Mouse (Mus musculus): ENCODE measurements around the gene Zmynd15.
"Not testable (repeated sequence)": the region's sequence is repeated elsewhere in the genome, so short reads cannot be mapped to it uniquely, and the experiment has no call there.

The Zmynd15 gene

GRCm38 (mm10) chr11:70447373-70447772 is 11.9 kb upstream of the Zmynd15 start:
- DNase-seq (ENCODE audit: low spot score), result no peak

- no peak for DNase-seq (ENCODE audit: low spot score)
These were observed 8.3 kb upstream of the Zmynd15 start for GRCm38 (mm10) chr11:70450926-70451325.

GRCm38 (mm10) chr11:70451797-70452498 is 7.3 kb upstream of the Zmynd15 start, which contains the start of gene Med11:
Gene Med11, plus strand, starts transcription at chr11:70451919.
- DNase-seq (ENCODE audit: low spot score), result peak; percentile 87

GRCm38 (mm10) chr11:70453261-70454044 is 5.8 kb upstream of the Zmynd15 start:
- no peak for DNase-seq (ENCODE audit: low spot score)

GRCm38 (mm10) chr11:70459601-70460101 is 418 bp downstream of the Zmynd15 start, which contains the start of gene Cxcl16:
Gene Cxcl16, minus strand, starts transcription at chr11:70459984.
- peak; percentile 17 for DNase-seq (ENCODE audit: low spot score)

GRCm38 (mm10) chr11:70463970-70464369 is 4.7 kb downstream of the Zmynd15 start:
- DNase-seq (ENCODE audit: low spot score), result no peak

- DNase-seq (ENCODE audit: low spot score), result no peak
These were observed 6.0 kb downstream of the Zmynd15 start for GRCm38 (mm10) chr11:70465211-70465610.

- peak; percentile 31 for DNase-seq (ENCODE audit: low spot score)
These were observed 6.6 kb downstream of the Zmynd15 start for GRCm38 (mm10) chr11:70465824-70466223.

- no peak for DNase-seq (ENCODE audit: low spot score)
These were observed 8.8 kb downstream of the Zmynd15 start for GRCm38 (mm10) chr11:70467902-70468619.

GRCm38 (mm10) chr11:70469764-70470163 is 10.5 kb downstream of the Zmynd15 start:
- DNase-seq (ENCODE audit: low spot score), result no peak

- DNase-seq (ENCODE audit: low spot score), result no peak
These were observed 13.5 kb downstream of the Zmynd15 start for GRCm38 (mm10) chr11:70472716-70473115.

- DNase-seq (ENCODE audit: low spot score), result not testable (repeated sequence)
These were observed 14.1 kb downstream of the Zmynd15 start for GRCm38 (mm10) chr11:70473291-70473690.

- DNase-seq (ENCODE audit: low spot score), result no peak
These were observed 15.8 kb downstream of the Zmynd15 start for GRCm38 (mm10) chr11:70474872-70475534.

GRCm38 (mm10) chr11:70485498-70485897 is 26.3 kb downstream of the Zmynd15 start:
- DNase-seq (ENCODE audit: low spot score), result no peak

GRCm38 (mm10) chr11:70487816-70488215 is 28.6 kb downstream of the Zmynd15 start:
- no peak for DNase-seq (ENCODE audit: low spot score)

- no peak for DNase-seq (ENCODE audit: low spot score)
These were observed 29.9 kb downstream of the Zmynd15 start for GRCm38 (mm10) chr11:70489138-70489537.

- DNase-seq (ENCODE audit: low spot score), result no peak
These were observed 30.5 kb downstream of the Zmynd15 start for GRCm38 (mm10) chr11:70489684-70490083.

- DNase-seq (ENCODE audit: low spot score), result no peak
These were observed 40.6 kb downstream of the Zmynd15 start for GRCm38 (mm10) chr11:70499566-70500475.

GRCm38 (mm10) chr11:70500476-70500812 is 41.2 kb downstream of the Zmynd15 start:
- DNase-seq (ENCODE audit: low spot score), result no peak

- DNase-seq (ENCODE audit: low spot score), result no peak
These were observed 42.8 kb downstream of the Zmynd15 start for GRCm38 (mm10) chr11:70502018-70502417.

- no peak for DNase-seq (ENCODE audit: low spot score)
These were observed 45.7 kb downstream of the Zmynd15 start, which contains the start of gene Tm4sf5 for GRCm38 (mm10) chr11:70504970-70505369. Gene Tm4sf5, plus strand, starts transcription at chr11:70505244.

Data from ovary, postnatal 14 days (tissue).